Mouse (Mus musculus): ENCODE measurements at regions not wholly inside any gene's neighbourhood (a gene's known extent, or its start where the extent isn't known, plus 50 kb on each side); places are given as distances from the start of the nearest gene placed in this dataset.
"Not testable (repeated sequence)": the region's sequence is repeated elsewhere in the genome, so short reads cannot be mapped to it uniquely, and the experiment has no call there.

- no peak for DNase-seq (ENCODE audit: low spot score)
Observed at GRCm38 (mm10) chr5:45382804-45383203, 67.2 kb downstream of the Qdpr start.

- no peak for DNase-seq (ENCODE audit: low spot score)
Observed at GRCm38 (mm10) chr5:45378486-45378885, 71.5 kb downstream of the Qdpr start.

- DNase-seq (ENCODE audit: low spot score): no peak
Observed at GRCm38 (mm10) chr5:45373069-45373468, 77.0 kb downstream of the Qdpr start.

GRCm38 (mm10) chr5:45368451-45368850 is 81.6 kb downstream of the Qdpr start:
- no peak for DNase-seq (ENCODE audit: low spot score)

- DNase-seq (ENCODE audit: low spot score): no peak
Observed at GRCm38 (mm10) chr5:45360189-45360588, 89.8 kb downstream of the Qdpr start.

GRCm38 (mm10) chr5:45340411-45340810 is 109.6 kb downstream of the Qdpr start:
- DNase-seq (ENCODE audit: low spot score): no peak

- DNase-seq (ENCODE audit: low spot score): no peak
Observed at GRCm38 (mm10) chr5:45336801-45337200, 113.2 kb downstream of the Qdpr start.

- not testable (repeated sequence) for DNase-seq (ENCODE audit: low spot score)
Observed at GRCm38 (mm10) chr5:45324468-45324867, 125.6 kb downstream of the Qdpr start.

GRCm38 (mm10) chr5:45323500-45323899 is 126.5 kb downstream of the Qdpr start:
- no peak for DNase-seq (ENCODE audit: low spot score)

GRCm38 (mm10) chr5:45318026-45318425 is 132.0 kb downstream of the Qdpr start:
- DNase-seq (ENCODE audit: low spot score): no peak

GRCm38 (mm10) chr5:45301120-45301519 is 148.9 kb downstream of the Qdpr start:
- no peak for DNase-seq (ENCODE audit: low spot score)

GRCm38 (mm10) chr5:45298872-45299271 is 151.2 kb downstream of the Qdpr start:
- no peak for DNase-seq (ENCODE audit: low spot score)

- DNase-seq (ENCODE audit: low spot score): no peak
Observed at GRCm38 (mm10) chr5:45295134-45295533, 154.9 kb downstream of the Qdpr start.

- no peak for DNase-seq (ENCODE audit: low spot score)
Observed at GRCm38 (mm10) chr5:45292833-45293546, 157.0 kb downstream of the Qdpr start.

GRCm38 (mm10) chr5:45292383-45292782 is 157.7 kb downstream of the Qdpr start:
- DNase-seq (ENCODE audit: low spot score): no peak

GRCm38 (mm10) chr5:45291752-45292151 is 158.3 kb downstream of the Qdpr start:
- no peak for DNase-seq (ENCODE audit: low spot score)

- no peak for DNase-seq (ENCODE audit: low spot score)
Observed at GRCm38 (mm10) chr5:45291276-45291675, 158.8 kb downstream of the Qdpr start.

- DNase-seq (ENCODE audit: low spot score): no peak
Observed at GRCm38 (mm10) chr5:45286454-45286853, 163.6 kb downstream of the Qdpr start.

GRCm38 (mm10) chr5:45284680-45285079 is 165.4 kb downstream of the Qdpr start:
- DNase-seq (ENCODE audit: low spot score): no peak

GRCm38 (mm10) chr5:45283908-45284415 is 166.1 kb downstream of the Qdpr start:
- no peak for DNase-seq (ENCODE audit: low spot score)

- no peak for DNase-seq (ENCODE audit: low spot score)
Observed at GRCm38 (mm10) chr5:45282207-45282930, 167.7 kb downstream of the Qdpr start.

- peak; percentile 96 for DNase-seq (ENCODE audit: low spot score)
Observed at GRCm38 (mm10) chr5:45278571-45278970, 171.5 kb downstream of the Qdpr start.

- DNase-seq (ENCODE audit: low spot score): peak; percentile 38
Observed at GRCm38 (mm10) chr5:45278005-45278432, 172.0 kb downstream of the Qdpr start.
